Mouse (Mus musculus) layer of hippocampus, adult 6 months (tissue): ENCODE results near the gene Gucy2c. TPM values are rescaled to one million over a fixed set of nuclear protein-coding genes. Genes with fewer than 3 reads are reported as not detected.

ENCODE experiments used
- long read RNA-seq, 2 experiments: library from polyadenylated mRNA; unstranded; transcript quantifications; one replicate each; pipeline ENCODE4 v2.0.0; 2019 to 2020
- microRNA-seq: library from miRNA; unstranded; fragments of <30 nt; microRNA quantifications from one replicate; pipeline ENCODE4 v1.2.0, GENCODE M21; 2020
- polyA plus RNA-seq: library from polyadenylated mRNA; unstranded; fragments of <200 nt; fragmentation: Nextera tagmentation; gene quantifications from 2 replicates; pipeline ENCODE4 v1.2.3, GENCODE M21; 2021

Gene Gucy2c
- polyA plus RNA-seq = 0.04 and 0.05 TPM in 2 replicates
- long read RNA-seq, experiment 1 = 0 reads
- long read RNA-seq, experiment 2, partial matches to known transcripts = 0 of 1 reads
- long read RNA-seq, experiment 2, other reads (novel, unspliced or antisense) = 0 of 1 reads

GRCm38 (mm10) chr6:136781377-136781986 is at the start of gene Gucy2c:
TSS of gene Gucy2c (minus strand) at chr6:136781765.

GRCm38 (mm10) chr6:136827881-136828561 is 46.5 kb upstream of the Gucy2c start, which contains the start of gene Wbp11:
TSS of gene Wbp11 (minus strand) at chr6:136828233.

GRCm38 (mm10) chr6:136827516-136827880 is 45.9 kb upstream of the Gucy2c start, which contains the start of gene BC049715:
TSS of gene BC049715 (plus strand) at chr6:136827626.

GRCm38 (mm10) chr6:136808014-136808417 is 26.5 kb upstream of the Gucy2c start, which contains the start of gene H2afj:
TSS of gene H2afj (plus strand) at chr6:136808244.

GRCm38 (mm10) chr6:136803739-136804633 is 22.4 kb upstream of the Gucy2c start, which contains the start of gene Hist4h4:
TSS of gene Hist4h4 (minus strand) at chr6:136804415.

GRCm38 (mm10) chr6:136661706-136662016 is 119.9 kb downstream of the Gucy2c start, which contains the start of gene Plbd1:
TSS of gene Plbd1 (minus strand) at chr6:136661928.

Small RNAs within 50 kb of the gene (microRNA-seq; reads per million reads assigned to microRNA genes)
- not detected for gene Gm44364

Other genes starting within 250 kb of the Gucy2c start
- gene Plbd1, start 119.8 kb downstream of the Gucy2c start, polyA plus RNA-seq = 0.11 and 0.55 TPM in 2 replicates
- 0.08 and 0.10 TPM in 2 replicates for gene Hist4h4, start 22.6 kb upstream of the Gucy2c start, polyA plus RNA-seq
- gene H2afj, start 26.5 kb upstream of the Gucy2c start, polyA plus RNA-seq = 223 and 234 TPM in 2 replicates
- 4.6 and 6.7 TPM in 2 replicates for gene BC049715, start 45.9 kb upstream of the Gucy2c start, polyA plus RNA-seq
- gene Wbp11, start 46.5 kb upstream of the Gucy2c start, polyA plus RNA-seq = 40.5 and 46.6 TPM in 2 replicates
- gene Smco3, start 53.7 kb upstream of the Gucy2c start, polyA plus RNA-seq = 8.7 and 9.6 TPM in 2 replicates
- gene Art4, start 76.0 kb upstream of the Gucy2c start, polyA plus RNA-seq = not detected in 2 replicates
- gene Mgp, start 94.1 kb upstream of the Gucy2c start, polyA plus RNA-seq = 66.6 and 72.6 TPM in 2 replicates
- 0.55 and 0.62 TPM in 2 replicates for gene Erp27, start 140.4 kb upstream of the Gucy2c start, polyA plus RNA-seq
- gene Pde6h, start 142.1 kb upstream of the Gucy2c start, polyA plus RNA-seq = 0.33 and 0.51 TPM in 2 replicates
- 19.7 and 20.4 TPM in 2 replicates for gene Arhgdib, start 160.1 kb upstream of the Gucy2c start, polyA plus RNA-seq